Mouse (Mus musculus): ENCODE data around the gene Gm10842. TPM values are rescaled to one million over a fixed set of nuclear protein-coding genes. Genes with fewer than 3 reads are reported as not detected.
A peak's percentile ranks its signal among the peaks of the same experiment; 100 is the strongest.

Gene Gm10842
- total RNA-seq, 2 experiments from 2014 or later: not detected

DNA sequence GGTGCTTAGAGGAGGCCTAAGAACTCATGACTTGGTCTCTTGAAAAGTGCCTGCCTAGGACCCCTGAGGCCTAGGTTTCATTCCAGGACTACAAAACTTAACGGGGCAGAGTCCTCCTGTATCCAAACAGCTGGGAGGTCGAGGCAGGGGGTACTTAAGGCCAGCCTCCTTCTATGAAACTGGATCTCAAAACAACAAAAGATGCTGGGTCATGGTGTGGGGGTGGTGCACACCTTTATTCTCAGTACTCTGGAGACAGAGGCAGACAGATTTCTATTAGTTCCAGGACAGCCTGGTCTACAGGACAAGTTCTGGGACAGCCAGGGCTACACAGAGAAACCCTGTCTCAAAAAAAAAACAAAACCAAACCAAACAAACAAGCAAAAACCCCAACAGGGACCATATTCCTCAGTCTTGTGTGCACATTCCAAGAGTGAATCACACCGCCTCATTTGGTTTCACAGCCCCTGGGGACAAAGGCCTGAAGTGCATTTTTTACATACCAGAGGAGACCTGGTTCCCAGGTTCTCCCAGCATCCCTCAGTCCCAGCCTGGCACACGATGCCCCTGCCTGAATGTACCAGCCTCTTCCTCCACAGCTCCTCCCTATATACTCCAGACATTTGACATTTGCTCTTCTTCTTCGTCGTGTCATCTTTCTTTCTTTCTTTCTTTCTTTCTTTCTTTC is 13.1 kb downstream of the Gm10842 start:
- no peak for TF ChIP-seq CTCF (IDR thresholded peaks at IDR 0.05)
- Histone ChIP-seq H3K4me3 (no peak overlapping the region), H3K27ac (no peak overlapping the region)
- DNase-seq: no peak
- intact Hi-C loops (cut with DNase I): no loop called here

- intact Hi-C loops (cut with DNase I): no loop called here
- H3K4me3 ChIP-seq: no peak overlapping the region
- H3K27ac ChIP-seq: no peak overlapping the region
- DNase-seq: no peak
- no peak for TF ChIP-seq CTCF (IDR thresholded peaks at IDR 0.05)
Measured at GRCm38 (mm10) chr11:105161411-105161810, 14.7 kb downstream of the Gm10842 start.

- intact Hi-C loops (cut with DNase I): no loop called here
- no peak for TF ChIP-seq CTCF (IDR thresholded peaks at IDR 0.05)
- no peak for DNase-seq
- Histone ChIP-seq H3K27ac (no peak overlapping the region), H3K4me3 (no peak overlapping the region)
Measured at GRCm38 (mm10) chr11:105164516-105165510, 18.1 kb downstream of the Gm10842 start.

- DNase-seq: no peak
Measured at GRCm38 (mm10) chr11:105166780-105167179, 20.1 kb downstream of the Gm10842 start.

DNA sequence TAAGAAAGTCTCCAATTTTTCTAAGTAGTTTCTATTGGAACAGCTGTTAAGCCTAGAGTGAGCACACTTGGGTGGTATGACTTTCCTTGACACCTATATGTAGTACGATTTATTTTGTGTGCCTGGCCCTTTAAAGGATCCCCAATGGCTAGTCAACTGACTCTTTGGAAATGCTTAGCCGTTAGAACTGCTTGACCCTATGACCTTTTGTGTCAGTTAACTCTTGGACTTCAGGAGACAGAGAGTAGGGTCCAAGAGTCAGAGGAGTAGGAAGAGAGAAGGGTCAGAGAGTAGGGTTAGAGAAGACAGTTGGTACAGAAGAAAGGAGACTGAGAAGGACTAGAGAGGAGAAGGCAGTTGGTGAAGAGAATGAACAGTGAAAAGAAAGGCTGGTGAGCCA is 31.8 kb downstream of the Gm10842 start, which contains the start of gene Tlk2:
Gene Tlk2, plus strand, starts transcription at position 292 of the 400 bp plus-strand sequence.
- DNase-seq: no peak
- Histone ChIP-seq H3K27ac (peak within 1 kb of the TSS; percentile 98), H3K4me3 (peak within 1 kb of the TSS; percentile 97)
- intact Hi-C loops (cut with DNase I): no loop called here
- TF ChIP-seq CTCF (IDR thresholded peaks at IDR 0.05): no peak

More at GRCm38 (mm10) chr11:105166780-105167179, 20.1 kb downstream of the Gm10842 start:
- no peak overlapping the region for H3K4me3 ChIP-seq
- intact Hi-C loops (cut with DNase I): no loop called here
- H3K27ac ChIP-seq: no peak overlapping the region
- no peak for TF ChIP-seq CTCF (IDR thresholded peaks at IDR 0.05)

DNA sequence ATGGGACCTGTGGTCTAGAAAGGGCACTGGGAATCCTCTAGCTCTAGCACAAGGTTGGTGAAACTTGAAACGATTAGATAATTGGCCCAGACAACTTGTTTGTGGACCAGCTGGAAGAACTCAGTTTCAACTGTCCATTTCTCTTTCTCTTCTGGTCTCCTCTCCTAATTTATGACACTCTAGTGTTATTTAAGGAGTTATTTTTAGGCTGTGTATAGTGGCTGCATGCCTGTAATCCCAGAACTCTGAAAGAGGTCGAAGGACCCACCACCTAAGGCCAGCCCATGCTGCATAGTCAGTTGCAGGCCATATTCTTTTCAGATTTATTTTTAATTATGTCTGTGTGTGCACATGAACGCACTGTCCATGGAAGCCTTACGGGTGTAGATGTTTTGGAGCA is 32.8 kb downstream of the Gm10842 start:
- TF ChIP-seq CTCF (IDR thresholded peaks at IDR 0.05): no peak
- Histone ChIP-seq H3K4me3 (peak overlapping the region; percentile 97), H3K27ac (peak overlapping the region; percentile 98)
- peak; percentile 39 for DNase-seq
- intact Hi-C loops (cut with DNase I): no loop called here

DNA sequence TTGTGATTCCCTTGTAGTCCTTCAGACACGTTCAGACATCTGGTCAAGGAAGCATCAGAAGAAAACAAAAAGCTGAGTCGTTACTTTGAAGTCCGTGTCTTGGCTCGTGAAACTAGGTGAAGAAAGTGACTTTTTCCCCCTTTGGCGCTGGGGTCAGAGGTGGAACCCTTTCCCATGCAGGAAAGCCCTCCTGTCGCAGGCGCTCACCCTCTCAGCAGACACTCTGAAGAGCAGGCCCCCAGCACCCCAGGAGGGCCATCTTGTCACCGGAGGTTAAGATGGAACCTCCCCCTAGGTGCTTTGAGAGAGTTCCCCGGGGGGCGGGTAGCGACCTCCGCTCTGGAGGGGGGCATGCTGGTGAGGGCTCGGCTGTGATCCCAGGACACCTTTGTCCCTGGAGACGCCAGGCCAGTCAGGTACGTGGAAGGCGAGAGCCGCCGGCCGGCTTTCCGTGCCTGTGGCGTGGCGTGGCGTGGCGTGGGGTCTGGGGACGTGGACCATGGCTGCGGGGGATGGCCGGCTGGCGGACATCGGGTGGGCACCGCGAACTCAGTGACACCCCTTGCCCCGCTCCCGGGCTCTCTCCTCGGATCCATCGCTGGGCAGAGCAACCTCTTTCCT is 33.9 kb downstream of the Gm10842 start:
- Histone ChIP-seq H3K27ac (peak overlapping the region; percentile 98), H3K4me3 (peak overlapping the region; percentile 97)
- intact Hi-C loops (cut with DNase I): loop anchor here (5.0 kb wide), 1 partner anchor 53 kb away; the partner anchor contains the start of gene Mettl2
- peak; percentile 67 for DNase-seq
- TF ChIP-seq CTCF (IDR thresholded peaks at IDR 0.05): no peak

- peak; percentile 96 for DNase-seq
- intact Hi-C loops (cut with DNase I): loop anchor here (5.0 kb wide), 1 partner anchor 54 kb away; the partner anchor contains the start of gene Mettl2
- no peak for TF ChIP-seq CTCF (IDR thresholded peaks at IDR 0.05)
- Histone ChIP-seq H3K27ac (peak overlapping the region; percentile 98), H3K4me3 (peak overlapping the region; percentile 97)
Measured at GRCm38 (mm10) chr11:105181126-105181637, 34.5 kb downstream of the Gm10842 start.

DNA sequence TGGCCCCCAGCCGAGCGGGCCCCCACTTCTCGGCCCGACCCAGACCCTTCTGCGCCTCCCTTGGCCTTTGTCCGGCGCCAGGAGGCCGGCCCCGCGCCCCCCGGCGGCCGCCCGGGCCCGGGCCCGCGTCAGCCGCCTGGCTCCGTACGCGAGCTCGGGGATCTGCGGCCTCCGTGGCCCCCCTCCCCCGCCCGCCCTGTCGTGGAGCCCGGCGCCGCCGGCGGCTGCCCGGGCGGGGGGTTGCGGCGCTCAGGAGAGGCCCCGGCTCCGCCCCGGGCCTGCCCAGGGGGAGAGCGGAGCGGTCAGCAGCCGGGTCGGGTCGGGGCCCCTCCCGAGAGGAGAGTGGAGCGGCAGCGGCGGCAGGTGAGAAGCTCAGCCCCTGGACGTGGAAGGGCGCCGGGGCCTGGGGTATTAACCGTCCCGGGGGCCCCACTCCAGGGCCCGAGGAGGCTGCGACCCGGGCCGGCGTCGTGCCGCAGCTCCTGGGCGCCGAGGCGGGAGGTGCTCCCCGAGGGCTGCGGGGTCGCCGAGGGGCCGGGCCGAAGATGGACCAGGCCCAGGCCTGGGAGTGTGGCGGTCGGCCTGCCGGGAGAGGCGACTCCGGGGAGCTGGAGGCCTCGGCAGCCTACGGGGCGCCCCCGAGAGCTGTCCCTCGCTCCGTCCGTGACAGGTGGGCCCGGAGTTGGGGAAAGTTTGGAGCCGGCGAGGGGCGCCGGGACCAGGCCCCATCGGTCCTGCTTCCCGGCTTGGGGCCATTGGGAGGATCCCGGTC is 35.2 kb downstream of the Gm10842 start:
- TF ChIP-seq CTCF (IDR thresholded peaks at IDR 0.05): peak; percentile 10; the same call in 1 of the 2 replicates
- Histone ChIP-seq H3K27ac (peak overlapping the region; percentile 98), H3K4me3 (peak overlapping the region; percentile 97)
- peak; percentile 69 for DNase-seq
- intact Hi-C loops (cut with DNase I): loop anchor here (5.0 kb wide), 1 partner anchor 55 kb away; the partner anchor contains the start of gene Mettl2

- Histone ChIP-seq H3K4me3 (peak overlapping the region; percentile 97), H3K27ac (peak overlapping the region; percentile 98)
- no peak for DNase-seq
- no peak for TF ChIP-seq CTCF (IDR thresholded peaks at IDR 0.05)
- intact Hi-C loops (cut with DNase I): loop anchor here (5.0 kb wide), 1 partner anchor 55 kb away; the partner anchor contains the start of gene Mettl2
Measured at GRCm38 (mm10) chr11:105182461-105182855, 35.8 kb downstream of the Gm10842 start.

DNA sequence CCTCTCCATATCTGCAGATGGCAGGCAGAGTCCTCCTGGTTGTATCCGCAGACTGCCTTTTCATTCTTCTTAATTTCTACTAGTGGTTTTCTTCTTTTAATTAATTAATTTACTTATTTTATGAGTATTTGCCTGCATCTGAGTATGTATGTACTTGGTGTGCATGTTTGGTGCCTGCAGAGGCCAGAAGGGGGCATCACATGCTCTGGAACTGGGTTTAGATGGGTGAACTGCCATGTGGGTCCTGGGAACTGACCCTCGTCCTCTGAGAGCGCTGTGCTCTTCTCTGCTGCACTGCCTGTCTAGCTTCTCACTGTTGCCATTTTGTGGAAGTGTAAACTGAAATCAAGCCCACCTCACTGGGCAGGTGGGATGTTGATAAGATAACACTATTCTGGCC is 38.0 kb downstream of the Gm10842 start:
- intact Hi-C loops (cut with DNase I): loop anchor here (5.0 kb wide), 1 partner anchor 57 kb away; the partner anchor contains the start of gene Mettl2
- no peak for DNase-seq
- H3K27ac ChIP-seq: no peak overlapping the region
- TF ChIP-seq CTCF (IDR thresholded peaks at IDR 0.05): peak; percentile 38
- no peak overlapping the region for H3K4me3 ChIP-seq
